Mouse (Mus musculus) naive thymus-derived CD4-positive, alpha-beta T cell, adult 2 months (primary cell): ENCODE results near the gene Tm6sf1.

Experiments used
- DNase-seq: peaks from one replicate; pipeline ENCODE4 v3.0.0-alpha.2; 2011; ENCODE audit warnings: low read depth

The Tm6sf1 gene

GRCm38 (mm10) chr7:81885128-81885527 lies 26.3 kb downstream of the Tm6sf1 start:
- no peak for DNase-seq

- no peak for DNase-seq
Observed at GRCm38 (mm10) chr7:81899361-81899760, 40.6 kb downstream of the Tm6sf1 start.

GRCm38 (mm10) chr7:81904094-81904493 lies 45.3 kb downstream of the Tm6sf1 start:
- DNase-seq: no peak

- no peak for DNase-seq
Observed at GRCm38 (mm10) chr7:81904926-81905325, 46.1 kb downstream of the Tm6sf1 start.

GRCm38 (mm10) chr7:81918316-81918715 lies 59.5 kb downstream of the Tm6sf1 start:
- no peak for DNase-seq

- DNase-seq: no peak
Observed at GRCm38 (mm10) chr7:81920314-81920713, 61.5 kb downstream of the Tm6sf1 start.

GRCm38 (mm10) chr7:81921379-81921952 lies 62.7 kb downstream of the Tm6sf1 start:
- DNase-seq: peak; percentile 32

GRCm38 (mm10) chr7:81928998-81929397 lies 70.2 kb downstream of the Tm6sf1 start:
- peak; percentile 48 for DNase-seq

GRCm38 (mm10) chr7:81932521-81933045 lies 73.8 kb downstream of the Tm6sf1 start:
- no peak for DNase-seq

GRCm38 (mm10) chr7:81933061-81933600 lies 74.3 kb downstream of the Tm6sf1 start:
- DNase-seq: peak; percentile 55

GRCm38 (mm10) chr7:81933601-81934266 lies 74.9 kb downstream of the Tm6sf1 start:
- peak; percentile 55 for DNase-seq
